Mouse (Mus musculus): ENCODE measurements at regions not wholly inside any gene's neighbourhood (a gene's known extent, or its start where the extent isn't known, plus 50 kb on each side); places are given as distances from the start of the nearest gene placed in this dataset.

DNA sequence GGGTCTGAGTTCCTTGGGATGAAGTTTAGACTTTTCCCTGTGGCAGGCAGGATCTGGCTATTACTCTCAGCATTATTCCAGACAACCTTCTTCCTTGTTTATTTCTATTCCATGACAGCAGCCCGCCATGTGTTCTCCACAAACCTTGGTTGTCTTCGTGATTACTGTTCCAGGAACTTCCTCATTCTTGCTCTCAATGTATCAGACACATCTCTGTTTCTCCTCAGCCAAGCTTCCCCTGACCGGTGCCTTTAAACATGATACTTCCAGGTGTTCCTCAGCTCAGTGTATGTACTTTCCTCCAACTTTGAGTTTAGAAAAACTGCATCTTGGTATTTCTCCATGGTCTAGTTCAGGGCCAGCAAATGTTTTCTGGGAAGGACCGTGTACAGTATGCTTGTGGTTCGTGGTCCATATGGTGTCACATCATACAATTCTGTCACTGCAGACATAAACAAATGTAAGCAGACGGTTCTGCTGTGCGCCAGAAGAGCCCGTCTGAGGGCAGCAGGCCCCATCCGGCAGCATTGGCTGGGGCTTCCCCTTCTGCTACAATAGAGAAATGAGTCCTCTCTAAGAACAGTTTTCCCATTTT is 64.2 kb downstream of the Peg10 start:
- peak; percentile 12 for DNase-seq (ENCODE audit: low spot score)

DNA sequence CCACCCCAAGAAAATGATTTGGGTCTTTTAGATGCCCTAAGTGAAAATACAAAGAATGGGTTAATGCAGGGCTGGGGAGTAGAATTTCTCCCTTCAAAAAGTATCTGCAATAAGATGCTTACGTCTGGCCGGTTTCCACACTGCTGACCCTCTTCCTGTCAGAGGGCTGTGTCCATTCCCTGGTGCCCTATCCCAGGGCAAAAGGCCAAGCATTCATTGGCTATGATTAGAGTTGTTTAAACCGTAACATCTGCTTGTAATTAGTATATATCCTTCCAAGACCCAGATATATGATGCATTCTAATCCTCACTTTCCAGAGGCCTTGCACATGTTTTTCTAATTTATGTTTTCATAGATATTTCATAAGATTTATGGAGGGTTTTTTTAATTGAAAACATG is 66.1 kb downstream of the Peg10 start:
- DNase-seq (ENCODE audit: low spot score) = peak; percentile 83

DNA sequence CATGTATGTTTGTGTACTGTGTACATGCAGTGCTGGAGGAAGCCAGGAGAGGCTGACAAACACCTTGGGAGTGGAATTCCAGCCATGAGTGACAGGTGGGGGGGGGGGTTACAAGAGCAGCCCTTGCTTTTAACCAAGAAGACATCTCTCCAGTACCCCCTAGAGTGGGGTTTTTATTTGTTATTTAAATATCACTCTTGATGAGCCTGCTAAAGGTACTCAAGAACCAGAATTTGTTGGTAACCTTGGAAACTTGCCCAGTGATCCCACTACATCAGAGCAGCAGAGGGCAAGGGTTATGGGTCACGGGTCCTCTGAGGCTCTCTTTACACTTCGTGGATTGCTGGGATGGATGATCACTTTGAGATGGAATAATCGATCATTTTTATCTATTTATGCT is 69.8 kb downstream of the Peg10 start:
- no peak for DNase-seq (ENCODE audit: low spot score)

DNA sequence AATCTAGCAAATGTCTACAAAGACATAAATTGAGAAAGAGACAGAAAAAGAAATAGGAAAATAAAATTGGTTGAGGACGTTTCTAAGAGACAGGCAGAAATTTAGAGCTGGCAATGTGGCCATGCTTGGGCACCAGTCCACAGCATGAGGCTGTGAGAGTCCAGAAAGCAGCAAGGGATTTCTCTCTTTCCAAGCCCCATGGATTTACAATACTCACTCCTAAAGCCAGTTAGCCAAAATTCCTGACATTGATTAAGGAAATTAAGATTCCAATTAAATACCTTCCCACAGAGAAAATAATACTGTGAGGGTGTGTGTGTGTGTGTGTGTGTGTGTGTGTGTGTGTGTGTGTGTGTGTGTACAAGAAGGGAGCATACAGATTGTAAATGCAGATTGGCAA is 61.5 kb upstream of the Ppp1r9a start:
- DNase-seq (ENCODE audit: low spot score) = no peak

DNA sequence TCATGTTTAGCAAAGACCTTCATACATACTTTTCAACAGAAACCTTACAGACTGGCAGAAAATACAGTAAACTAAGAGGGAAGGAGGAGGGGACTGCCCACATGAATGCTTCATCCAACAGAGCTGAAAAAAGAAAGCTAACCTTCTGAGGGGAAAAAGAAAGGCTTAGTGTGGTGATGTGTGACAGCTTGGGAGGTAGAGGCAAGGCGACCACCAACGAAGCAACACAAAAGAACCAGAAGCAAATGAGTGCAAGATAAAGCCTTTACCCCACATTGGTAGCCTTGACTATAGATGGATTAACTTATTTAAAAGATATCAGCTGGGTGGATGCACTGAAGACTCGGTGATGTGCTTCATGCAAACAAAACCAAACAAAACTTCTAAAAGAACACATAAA is 53.0 kb upstream of the Ppp1r9a start:
- peak; percentile 29 for DNase-seq (ENCODE audit: low spot score)

DNA sequence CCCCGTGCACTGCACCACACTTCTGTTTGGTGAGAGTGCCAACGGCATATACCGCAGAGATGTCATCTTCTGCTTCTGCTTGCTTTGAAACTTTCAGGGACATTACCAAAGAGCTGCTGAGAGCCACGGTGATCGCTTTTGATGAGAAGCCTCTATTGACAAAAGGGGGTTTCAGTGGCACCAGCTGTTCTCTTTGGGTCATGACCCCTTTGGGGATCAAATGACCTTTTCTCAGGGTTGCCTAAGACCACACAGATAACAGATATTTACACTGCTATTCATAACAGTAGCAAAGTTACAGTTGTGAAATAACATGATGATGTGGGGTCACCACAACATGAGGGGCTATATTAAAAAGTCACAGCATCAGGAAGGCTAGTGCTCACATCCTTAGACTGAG is 51.7 kb upstream of the Ppp1r9a start:
- peak; percentile 67 for DNase-seq (ENCODE audit: low spot score)
